Mouse (Mus musculus) layer of hippocampus, adult 8-10 months (tissue): Measurements from ENCODE around the gene Vmn1r168. TPM values are rescaled to one million over a fixed set of nuclear protein-coding genes. Genes with fewer than 3 reads are reported as not detected.
"Not testable (repeated sequence)": the region's sequence is repeated elsewhere in the genome, so short reads cannot be mapped to it uniquely, and the experiment has no call there.

ENCODE experiments used
- DNase-seq, 2 experiments: peaks; one replicate each; pipeline ENCODE4 v3.0.0; 2022; ENCODE audit warnings: low spot score in 2 of 2
- total RNA-seq, 4 experiments: library from RNA; stranded (reverse); gene quantifications; 2 replicates each; pipeline ENCODE4 v1.2.4; 2022

Vmn1r168 gene
- total RNA-seq: not detected

GRCm38 (mm10) chr7:23539432-23539831 is at the start of gene Vmn1r168:
Gene Vmn1r168, plus strand, starts transcription at chr7:23539732.
- DNase-seq: not testable (repeated sequence)

GRCm38 (mm10) chr7:23507106-23507505 is 32.4 kb upstream of the Vmn1r168 start, which contains the start of gene Vmn1r167:
Gene Vmn1r167, minus strand, starts transcription at chr7:23507206.
- DNase-seq: not testable (repeated sequence)

- not testable (repeated sequence) for DNase-seq
These were observed 35.7 kb downstream of the Vmn1r168 start, which contains the start of gene Vmn1r169 for GRCm38 (mm10) chr7:23575226-23575625. Gene Vmn1r169, plus strand, starts transcription at chr7:23575526.

Other genes starting within 250 kb of the Vmn1r168 start
- gene Nlrp4e, start 238.5 kb upstream of the Vmn1r168 start, total RNA-seq: not detected
- under 1 TPM in 1 of 4 experiments, not detected in 3; 0.25 TPM for gene Nlrp5, start 153.8 kb upstream of the Vmn1r168 start, total RNA-seq
- not detected for gene Vmn1r167, start 32.5 kb upstream of the Vmn1r168 start, total RNA-seq
- gene Vmn1r169, start 35.8 kb downstream of the Vmn1r168 start, total RNA-seq: not detected
- not detected for gene Vmn1r170, start 66.4 kb downstream of the Vmn1r168 start, total RNA-seq
- gene Vmn1r171, start 91.0 kb downstream of the Vmn1r168 start, total RNA-seq: not detected
- not detected for gene Vmn1r172, start 118.6 kb downstream of the Vmn1r168 start, total RNA-seq
- not detected for gene Vmn1r173, start 161.0 kb downstream of the Vmn1r168 start, total RNA-seq
- gene Vmn1r174, start 212.5 kb downstream of the Vmn1r168 start, total RNA-seq: not detected